Mouse (Mus musculus): Measurements from ENCODE around the gene Urb1.
A peak's percentile ranks its signal among the peaks of the same experiment; 100 is the strongest.

Gene Urb1

GRCm38 (mm10) chr16:90766919-90767454 lies 43.2 kb downstream of the Urb1 start:
- no peak for DNase-seq (ENCODE audit: low spot score)

GRCm38 (mm10) chr16:90765195-90765877 lies 44.9 kb downstream of the Urb1 start:
- no peak for DNase-seq (ENCODE audit: low spot score)

- DNase-seq (ENCODE audit: low spot score) = no peak
Observed at GRCm38 (mm10) chr16:90760515-90760914, 49.7 kb downstream of the Urb1 start.

- no peak for DNase-seq (ENCODE audit: low spot score)
Observed at GRCm38 (mm10) chr16:90759335-90759734, 50.9 kb downstream of the Urb1 start.

- DNase-seq (ENCODE audit: low spot score) = no peak
Observed at GRCm38 (mm10) chr16:90753386-90753941, 56.7 kb downstream of the Urb1 start.

GRCm38 (mm10) chr16:90748169-90748568 lies 62.0 kb downstream of the Urb1 start:
- no peak for DNase-seq (ENCODE audit: low spot score)

GRCm38 (mm10) chr16:90747143-90747542 lies 63.1 kb downstream of the Urb1 start:
- DNase-seq (ENCODE audit: low spot score) = no peak

- no peak for DNase-seq (ENCODE audit: low spot score)
Observed at GRCm38 (mm10) chr16:90738092-90738956, 71.9 kb downstream of the Urb1 start, which contains the start of gene Mrap. Gene Mrap, plus strand, starts transcription at chr16:90738207.

- no peak for DNase-seq (ENCODE audit: low spot score)
Observed at GRCm38 (mm10) chr16:90736672-90737270, 73.4 kb downstream of the Urb1 start.

GRCm38 (mm10) chr16:90735611-90736010 lies 74.6 kb downstream of the Urb1 start:
- no peak for DNase-seq (ENCODE audit: low spot score)

GRCm38 (mm10) chr16:90727233-90728115 lies 82.7 kb downstream of the Urb1 start, which contains the start of gene Mis18a:
Gene Mis18a, minus strand, starts transcription at chr16:90727404.
- peak; percentile 96 for DNase-seq (ENCODE audit: low spot score)

- DNase-seq (ENCODE audit: low spot score) = no peak
Observed at GRCm38 (mm10) chr16:90726600-90727227, 83.5 kb downstream of the Urb1 start.

- DNase-seq (ENCODE audit: low spot score) = no peak
Observed at GRCm38 (mm10) chr16:90724051-90724450, 86.2 kb downstream of the Urb1 start.

- no peak for DNase-seq (ENCODE audit: low spot score)
Observed at GRCm38 (mm10) chr16:90710313-90710712, 99.9 kb downstream of the Urb1 start.

- DNase-seq (ENCODE audit: low spot score) = peak; percentile 28
Observed at GRCm38 (mm10) chr16:90709711-90710289, 100.4 kb downstream of the Urb1 start.

- no peak for DNase-seq (ENCODE audit: low spot score)
Observed at GRCm38 (mm10) chr16:90706279-90706678, 103.9 kb downstream of the Urb1 start.

- DNase-seq (ENCODE audit: low spot score) = no peak
Observed at GRCm38 (mm10) chr16:90704161-90704825, 105.9 kb downstream of the Urb1 start.

GRCm38 (mm10) chr16:90703646-90704045 lies 106.6 kb downstream of the Urb1 start:
- DNase-seq (ENCODE audit: low spot score) = no peak

GRCm38 (mm10) chr16:90701541-90701940 lies 108.7 kb downstream of the Urb1 start:
- no peak for DNase-seq (ENCODE audit: low spot score)

All from urinary bladder, postnatal 25 days (tissue).